Mouse (Mus musculus): ENCODE measurements around the gene Wipi1. TPM values are rescaled to one million over a fixed set of nuclear protein-coding genes. Genes with fewer than 3 reads are reported as not detected.

Wipi1 gene
- polyA plus RNA-seq, 1 experiment, result 5.1 TPM

- H3K4me1 ChIP-seq (ENCODE audit: control insufficient read depth, insufficient read depth, insufficient read length), result no peaks in the 10 kb centered on the region; the same call in 1 of the 2 replicates
- no peak overlapping the region for H3K4me3 ChIP-seq (ENCODE audit: extremely low read depth, insufficient read depth, insufficient read length)
- H3K27ac ChIP-seq (ENCODE audit: insufficient read depth, low read length), result no peak overlapping the region
- H3K27me3 ChIP-seq (ENCODE audit: control insufficient read depth, insufficient read depth, low read length), result no peaks in the 10 kb centered on the region
- no peak for TF ChIP-seq POLR2A (IDR thresholded peaks at IDR 0.05; ENCODE audit: low read depth, low read length)
- TF ChIP-seq CTCF (IDR thresholded peaks at IDR 0.05; ENCODE audit: extremely low read depth, insufficient read depth, insufficient read length, insufficient replicate concordance), result no peak
- DNase-seq (ENCODE audit: low read depth in 1 of 2, low spot score in 2 of 2), result no peak
- 73% methylated on average over 11 of the region's 11 CpGs for WGBS
- H3K36me3 ChIP-seq (ENCODE audit: control insufficient read depth, insufficient read depth, low read length), result no peaks in the 10 kb centered on the region
Measured at GRCm38 (mm10) chr11:109557419-109557818, 54.3 kb downstream of the Wipi1 start.

DNA sequence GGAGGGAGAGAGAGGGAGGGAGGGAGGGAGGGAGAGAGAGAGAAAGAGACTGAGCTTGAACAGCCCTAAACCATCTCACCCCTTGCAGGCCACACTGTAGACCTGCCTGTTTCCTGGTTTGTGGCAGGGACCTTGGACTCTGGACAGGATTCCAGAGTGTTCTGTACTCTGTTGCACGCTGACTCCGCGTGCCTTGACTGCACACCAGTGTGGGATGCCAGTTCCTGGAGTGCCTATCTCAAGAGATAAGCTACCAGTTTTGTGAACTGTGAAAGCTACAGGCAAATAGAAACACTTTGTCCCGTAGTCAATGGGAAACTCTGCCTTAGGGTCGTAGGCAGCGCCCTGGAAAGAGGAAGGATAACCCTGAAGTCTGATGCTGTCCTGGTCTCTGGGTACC lies 55.6 kb downstream of the Wipi1 start:
- 82% methylated on average over 6 of the region's 6 CpGs for WGBS
- TF ChIP-seq CTCF (IDR thresholded peaks at IDR 0.05; ENCODE audit: extremely low read depth, insufficient read depth, insufficient read length, insufficient replicate concordance) (no peak), POLR2A (IDR thresholded peaks at IDR 0.05; ENCODE audit: low read depth, low read length) (no peak)
- DNase-seq (ENCODE audit: low read depth in 1 of 2, low spot score in 2 of 2), result no peak
- Histone ChIP-seq H3K27me3 (ENCODE audit: control insufficient read depth, insufficient read depth, low read length) (no peaks in the 10 kb centered on the region), H3K27ac (ENCODE audit: insufficient read depth, low read length) (no peak overlapping the region), H3K4me3 (ENCODE audit: extremely low read depth, insufficient read depth, insufficient read length) (no peak overlapping the region), H3K4me1 (ENCODE audit: control insufficient read depth, insufficient read depth, insufficient read length) (no peaks in the 10 kb centered on the region; the same call in 1 of the 2 replicates), H3K36me3 (ENCODE audit: control insufficient read depth, insufficient read depth, low read length) (no peaks in the 10 kb centered on the region)

DNA sequence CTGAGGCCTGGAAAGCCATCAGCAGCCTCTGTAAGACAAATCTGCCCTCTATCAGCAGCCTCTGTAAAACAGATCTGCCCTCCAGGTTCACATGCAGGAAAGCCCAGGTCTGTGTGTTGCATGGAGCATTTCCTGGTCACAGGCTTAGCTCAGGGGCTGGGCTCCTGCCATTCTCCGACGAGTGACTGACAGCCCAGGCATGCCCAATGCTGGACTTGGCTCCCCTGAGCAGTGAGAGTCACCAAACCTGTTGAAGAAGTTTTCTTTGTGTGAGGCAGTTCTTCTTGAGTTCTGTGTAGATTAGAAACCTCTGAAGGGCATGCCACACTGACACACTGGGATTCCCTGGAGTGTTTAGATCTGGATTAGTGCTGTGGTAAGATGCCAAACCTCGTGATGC lies 57.3 kb downstream of the Wipi1 start:
- TF ChIP-seq CTCF (IDR thresholded peaks at IDR 0.05; ENCODE audit: extremely low read depth, insufficient read depth, insufficient read length, insufficient replicate concordance) (no peak), POLR2A (IDR thresholded peaks at IDR 0.05; ENCODE audit: low read depth, low read length) (no peak)
- no peaks in the 10 kb centered on the region for H3K27me3 ChIP-seq (ENCODE audit: control insufficient read depth, insufficient read depth, low read length)
- H3K27ac ChIP-seq (ENCODE audit: insufficient read depth, low read length), result no peak overlapping the region
- WGBS, result 46% methylated on average over 3 of the region's 3 CpGs
- no peaks in the 10 kb centered on the region for H3K4me1 ChIP-seq (ENCODE audit: control insufficient read depth, insufficient read depth, insufficient read length)
- no peak overlapping the region for H3K4me3 ChIP-seq (ENCODE audit: extremely low read depth, insufficient read depth, insufficient read length)
- H3K36me3 ChIP-seq (ENCODE audit: control insufficient read depth, insufficient read depth, low read length), result no peaks in the 10 kb centered on the region
- DNase-seq (ENCODE audit: low read depth in 1 of 2, low spot score in 2 of 2), result no peak

DNA sequence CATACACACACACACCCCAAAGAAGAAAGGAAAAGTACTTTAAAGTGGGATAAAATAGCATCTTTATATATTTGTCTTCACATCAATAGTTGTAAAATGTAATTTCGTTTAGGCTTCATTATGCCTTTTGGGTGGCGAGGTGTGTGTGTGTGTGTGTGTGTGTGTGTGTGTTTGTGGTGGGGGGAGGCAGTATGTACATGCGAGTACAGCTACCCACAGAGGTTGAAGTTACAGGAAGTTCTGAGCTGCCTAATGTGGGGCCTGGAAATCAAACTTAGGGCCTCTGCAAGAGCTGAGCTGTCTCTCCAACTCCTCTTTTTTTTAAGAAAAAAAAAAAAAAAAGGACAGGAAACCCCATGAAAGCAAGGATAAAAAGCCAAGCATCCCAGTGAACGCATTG lies 57.8 kb downstream of the Wipi1 start:
- TF ChIP-seq CTCF (IDR thresholded peaks at IDR 0.05; ENCODE audit: extremely low read depth, insufficient read depth, insufficient read length, insufficient replicate concordance) (no peak), POLR2A (IDR thresholded peaks at IDR 0.05; ENCODE audit: low read depth, low read length) (no peak)
- Histone ChIP-seq H3K36me3 (ENCODE audit: control insufficient read depth, insufficient read depth, low read length) (no peaks in the 10 kb centered on the region), H3K4me3 (ENCODE audit: extremely low read depth, insufficient read depth, insufficient read length) (no peak overlapping the region), H3K27me3 (ENCODE audit: control insufficient read depth, insufficient read depth, low read length) (no peaks in the 10 kb centered on the region), H3K27ac (ENCODE audit: insufficient read depth, low read length) (no peak overlapping the region), H3K4me1 (ENCODE audit: control insufficient read depth, insufficient read depth, insufficient read length) (no peaks in the 10 kb centered on the region)
- no peak for DNase-seq (ENCODE audit: low read depth in 1 of 2, low spot score in 2 of 2)
- 53% methylated on average over 4 of the region's 4 CpGs for WGBS

DNA sequence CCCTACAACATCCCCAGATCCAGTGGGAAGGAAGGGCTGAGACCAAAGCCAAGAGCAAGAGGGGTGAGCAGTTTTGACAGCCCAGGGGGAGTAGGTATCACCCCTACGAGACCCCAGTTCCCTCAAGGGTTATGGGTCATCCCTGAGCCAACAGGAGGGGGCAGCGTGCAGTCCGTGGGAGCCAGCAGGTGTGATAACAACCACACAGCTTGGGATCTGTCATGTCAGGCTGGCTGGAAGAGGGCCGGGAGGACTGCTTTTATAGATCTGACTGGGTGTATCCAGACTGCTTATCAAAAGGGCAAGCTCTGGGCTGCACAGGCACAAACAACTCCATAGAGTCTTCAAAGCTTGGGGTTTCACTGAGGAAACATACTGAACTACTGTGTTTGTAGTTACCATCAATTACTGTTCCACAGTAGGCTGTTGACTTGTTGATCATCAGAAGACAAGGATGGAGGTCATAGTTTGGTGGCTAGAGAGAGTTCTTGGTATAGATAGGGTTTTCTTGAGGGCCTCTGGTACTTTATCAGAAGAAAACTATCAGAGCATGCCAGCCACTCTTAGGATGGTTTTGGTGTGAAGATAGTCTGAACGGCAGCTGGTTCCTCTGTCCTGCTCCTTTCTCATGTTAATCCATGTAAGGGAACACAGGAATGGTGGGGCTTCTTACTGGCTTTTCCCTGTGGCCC lies 62.0 kb downstream of the Wipi1 start:
- TF ChIP-seq POLR2A (IDR thresholded peaks at IDR 0.05; ENCODE audit: low read depth, low read length), result no peak
- no peak for TF ChIP-seq CTCF (IDR thresholded peaks at IDR 0.05; ENCODE audit: extremely low read depth, insufficient read depth, insufficient read length, insufficient replicate concordance)
- peak overlapping the region; percentile 21; the same call in 1 of the 2 replicates for H3K27ac ChIP-seq (ENCODE audit: insufficient read depth, low read length)
- H3K27me3 ChIP-seq (ENCODE audit: control insufficient read depth, insufficient read depth, low read length), result no peaks in the 10 kb centered on the region
- no peak overlapping the region for H3K4me3 ChIP-seq (ENCODE audit: extremely low read depth, insufficient read depth, insufficient read length)
- WGBS, result 75% methylated on average over 5 of the region's 5 CpGs
- H3K36me3 ChIP-seq (ENCODE audit: control insufficient read depth, insufficient read depth, low read length), result no peaks in the 10 kb centered on the region
- no peak for DNase-seq (ENCODE audit: low read depth in 1 of 2, low spot score in 2 of 2)
- H3K4me1 ChIP-seq (ENCODE audit: control insufficient read depth, insufficient read depth, insufficient read length), result no peaks in the 10 kb centered on the region

DNA sequence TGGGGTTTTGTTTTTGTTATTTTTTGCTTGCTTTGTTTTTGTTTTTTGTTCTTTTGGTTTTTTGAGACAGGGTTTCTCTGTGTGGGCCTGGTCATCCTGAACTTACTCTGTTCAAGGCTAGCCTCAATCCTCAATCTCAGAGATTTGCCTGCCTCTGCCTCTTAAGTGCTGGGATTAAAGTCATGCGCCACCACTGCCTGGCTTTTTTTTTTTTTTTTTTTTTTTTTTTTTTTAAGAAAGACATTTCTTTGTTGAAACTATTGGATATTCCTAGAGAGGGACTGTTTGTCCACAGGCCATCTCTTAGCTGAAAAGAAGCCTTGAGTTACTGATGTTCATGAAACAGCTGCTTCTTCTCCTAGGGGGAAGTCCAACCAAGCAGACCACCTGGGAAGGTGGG lies 64.1 kb downstream of the Wipi1 start:
- Histone ChIP-seq H3K4me1 (ENCODE audit: control insufficient read depth, insufficient read depth, insufficient read length) (no peaks in the 10 kb centered on the region), H3K36me3 (ENCODE audit: control insufficient read depth, insufficient read depth, low read length) (no peaks in the 10 kb centered on the region), H3K27me3 (ENCODE audit: control insufficient read depth, insufficient read depth, low read length) (no peaks in the 10 kb centered on the region), H3K27ac (ENCODE audit: insufficient read depth, low read length) (no peak overlapping the region), H3K4me3 (ENCODE audit: extremely low read depth, insufficient read depth, insufficient read length) (no peak overlapping the region)
- TF ChIP-seq CTCF (IDR thresholded peaks at IDR 0.05; ENCODE audit: extremely low read depth, insufficient read depth, insufficient read length, insufficient replicate concordance), result no peak
- TF ChIP-seq POLR2A (IDR thresholded peaks at IDR 0.05; ENCODE audit: low read depth, low read length), result no peak
- DNase-seq (ENCODE audit: low read depth in 1 of 2, low spot score in 2 of 2), result no peak
- WGBS, result 95% methylated on average over 1 of the region's 1 CpGs

DNA sequence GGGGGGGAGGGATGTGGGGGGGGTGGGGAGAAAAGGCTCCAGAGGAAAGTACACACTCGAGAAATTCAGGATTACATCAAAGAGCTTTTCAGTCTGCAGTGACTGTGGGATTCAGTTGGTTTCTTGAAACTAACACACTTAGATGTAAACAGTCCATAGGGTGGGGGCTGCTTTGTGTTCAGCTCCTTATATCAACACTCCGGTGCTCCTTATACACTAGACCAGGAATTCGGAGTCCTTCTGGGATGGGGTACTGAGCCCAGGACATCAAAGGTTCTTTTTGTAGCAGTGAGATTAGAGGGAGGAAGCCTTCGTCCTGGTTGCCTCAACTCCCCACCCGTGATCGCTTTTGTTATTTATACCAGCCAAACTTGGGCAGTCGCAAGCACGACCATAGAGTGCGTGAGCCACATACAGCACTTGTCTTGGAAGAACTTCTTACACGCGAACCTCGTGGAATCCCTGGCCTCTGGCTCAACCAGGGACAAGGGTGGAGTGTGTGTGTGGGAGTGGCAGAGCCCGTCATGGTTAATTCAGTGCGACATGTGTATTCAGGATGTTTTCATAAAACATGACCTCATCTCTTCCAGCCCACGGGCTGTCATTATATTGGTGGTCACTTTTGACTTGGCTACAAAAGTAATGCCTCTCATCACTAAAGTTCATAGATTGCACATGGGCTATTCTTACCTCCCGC lies 65.3 kb downstream of the Wipi1 start:
- 86% methylated on average over 16 of the region's 16 CpGs for WGBS
- no peak for TF ChIP-seq CTCF (IDR thresholded peaks at IDR 0.05; ENCODE audit: extremely low read depth, insufficient read depth, insufficient read length, insufficient replicate concordance)
- TF ChIP-seq POLR2A (IDR thresholded peaks at IDR 0.05; ENCODE audit: low read depth, low read length), result no peak
- Histone ChIP-seq H3K27me3 (ENCODE audit: control insufficient read depth, insufficient read depth, low read length) (no peaks in the 10 kb centered on the region), H3K27ac (ENCODE audit: insufficient read depth, low read length) (no peak overlapping the region), H3K4me1 (ENCODE audit: control insufficient read depth, insufficient read depth, insufficient read length) (no peaks in the 10 kb centered on the region), H3K36me3 (ENCODE audit: control insufficient read depth, insufficient read depth, low read length) (no peaks in the 10 kb centered on the region), H3K4me3 (ENCODE audit: extremely low read depth, insufficient read depth, insufficient read length) (no peak overlapping the region)
- DNase-seq (ENCODE audit: low read depth in 1 of 2, low spot score in 2 of 2), result no peak
